Mouse (Mus musculus) lung, embryonic 15.5 days (tissue): ENCODE results near the gene Hyal1. TPM values are rescaled to one million over a fixed set of nuclear protein-coding genes. Genes with fewer than 3 reads are reported as not detected.

Source experiments
- ATAC-seq: fragments of 200-750 bp; cut with Nextera tagmentation; 2 replicates; pipeline ENCODE4 v1.8.0; 2017; ENCODE audit warnings: moderate number of reproducible peaks, borderline replicate concordance; ENCODE audit not compliant: low FRiP score, low TSS enrichment; ENCODE audit errors: extremely low read depth
- H3K27ac ChIP-seq: fragments of 300-500 bp; sonication (generic); 2 replicates; pipeline ENCODE4 v1.5.1; 2015; ENCODE audit warnings: moderate library complexity, mild to moderate bottlenecking, inconsistent platforms
- H3K27me3 ChIP-seq: fragments of 300-500 bp; sonication (generic); 2 replicates; pipeline ENCODE4 v1.6.1; 2015; ENCODE audit warnings: inconsistent platforms
- H3K36me3 ChIP-seq: fragments of 300-500 bp; sonication (generic); 2 replicates; pipeline ENCODE4 v1.6.1; 2015; ENCODE audit warnings: inconsistent platforms
- H3K4me1 ChIP-seq: fragments of 300-500 bp; sonication (generic); 2 replicates; pipeline ENCODE4 v1.6.1; 2015; ENCODE audit warnings: inconsistent platforms
- H3K4me2 ChIP-seq: fragments of 300-500 bp; sonication (generic); 2 replicates; pipeline ENCODE4 v1.6.1; 2015; ENCODE audit warnings: inconsistent platforms, mild to moderate bottlenecking, moderate library complexity
- H3K4me3 ChIP-seq: fragments of 300-500 bp; sonication (generic); 2 replicates; pipeline ENCODE4 v1.5.1; 2015; ENCODE audit warnings: mild to moderate bottlenecking, inconsistent platforms
- H3K9ac ChIP-seq: fragments of 300-500 bp; sonication (generic); 2 replicates; pipeline ENCODE4 v1.6.1; 2015; ENCODE audit warnings: inconsistent platforms
- H3K9me3 ChIP-seq: fragments of 300-500 bp; sonication (generic); 2 replicates; pipeline ENCODE4 v1.6.1; 2016; ENCODE audit warnings: inconsistent platforms
- WGBS: fragments of 180-500 bp; shearing (Covaris S2); methylation state at CpG from one replicate; pipeline ENCODE4 v1.1.7; 2015; 5-methylcytosine and 5-hydroxymethylcytosine counted together
- polyA plus RNA-seq: library from polyadenylated mRNA; unstranded; fragments of >200 nt; fragmentation: Nextera tagmentation; extraction: Ambion mirVana; gene quantifications from 2 replicates; pipeline ENCODE4 v1.2.1, GENCODE M21; 2015

The Hyal1 gene
- polyA plus RNA-seq, 1 experiment from 2014 or later, result 9.6 TPM

DNA sequence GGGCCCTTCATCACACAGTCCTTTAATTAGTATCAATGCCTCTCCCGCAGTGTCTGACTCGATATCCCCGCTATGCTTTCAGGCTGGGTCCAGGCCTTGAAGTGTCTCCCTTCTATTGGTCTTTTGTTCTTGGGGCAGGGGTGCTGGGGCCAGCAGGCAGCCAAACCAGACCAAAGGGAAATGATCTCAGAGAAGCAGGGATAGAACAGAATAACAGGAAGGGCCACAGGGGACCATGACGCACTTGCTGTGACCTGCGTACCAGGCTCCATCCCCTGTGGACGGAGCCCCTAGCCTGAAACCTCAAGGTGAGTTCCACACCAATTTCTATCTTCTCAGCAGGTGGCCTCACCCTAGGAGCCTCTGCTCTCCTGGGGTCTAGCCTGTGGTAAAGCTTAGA, 41.4 kb downstream of the Hyal1 start:
- 74% methylated on average over 6 of the region's 6 CpGs for WGBS
- Histone ChIP-seq H3K4me3 (no peak overlapping the region), H3K4me1 (peaks cover 45% of the 10 kb centered on the region), H3K27me3 (no peaks in the 10 kb centered on the region), H3K9ac (no peak overlapping the region), H3K9me3 (no peaks in the 10 kb centered on the region), H3K27ac (peak overlapping the region; percentile 88), H3K36me3 (peaks cover 75% of the 10 kb centered on the region), H3K4me2 (no peak overlapping the region)
- ATAC-seq, result no peak

DNA sequence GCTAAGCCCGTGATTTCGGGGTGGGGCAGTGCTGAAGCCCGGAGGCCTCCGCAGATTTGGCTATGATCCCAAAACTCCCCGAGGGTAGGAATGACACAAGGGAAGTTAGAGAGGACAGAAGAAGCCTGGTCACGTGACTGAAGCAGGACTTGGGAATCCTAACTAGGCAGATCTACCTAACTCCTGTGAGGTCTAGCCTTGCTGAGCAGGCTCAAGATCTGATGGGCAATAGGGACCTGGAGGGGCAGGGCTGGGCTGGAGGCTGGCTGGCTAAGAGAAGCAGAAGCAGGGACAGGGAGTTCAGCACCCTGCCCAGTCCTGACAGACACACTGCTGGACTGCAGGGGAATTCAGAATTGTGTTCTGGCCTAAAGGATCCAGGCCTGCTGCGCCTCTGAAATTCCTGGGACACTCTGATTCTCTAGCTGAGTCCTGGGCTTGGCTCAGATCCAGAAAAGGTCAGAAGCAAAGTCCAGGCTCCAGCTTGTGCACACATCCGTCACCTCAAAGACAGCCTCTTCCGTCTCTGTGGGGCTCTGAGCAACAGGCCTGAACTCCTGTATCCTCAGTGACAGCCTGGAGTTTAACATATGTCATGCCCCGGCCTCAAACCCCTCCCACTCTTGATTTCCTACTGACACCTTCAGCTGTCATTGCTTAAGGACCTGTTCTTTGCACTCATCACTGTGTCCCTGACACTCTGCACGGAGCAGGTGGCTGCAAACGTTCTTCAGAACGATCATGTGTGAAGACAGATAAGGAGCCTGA, 42.2 kb downstream of the Hyal1 start:
- peaks cover 37% of the 10 kb centered on the region for H3K4me1 ChIP-seq
- peaks cover 78% of the 10 kb centered on the region for H3K36me3 ChIP-seq
- peak overlapping the region; percentile 27; the same call in 1 of the 2 replicates for H3K9ac ChIP-seq
- no peaks in the 10 kb centered on the region for H3K9me3 ChIP-seq
- no peaks in the 10 kb centered on the region for H3K27me3 ChIP-seq
- 14% methylated on average over 13 of the region's 13 CpGs for WGBS
- peak; percentile 73 for ATAC-seq
- H3K4me3 ChIP-seq, result no peak overlapping the region
- H3K27ac ChIP-seq, result peak overlapping the region; percentile 88
- H3K4me2 ChIP-seq, result no peak overlapping the region

DNA sequence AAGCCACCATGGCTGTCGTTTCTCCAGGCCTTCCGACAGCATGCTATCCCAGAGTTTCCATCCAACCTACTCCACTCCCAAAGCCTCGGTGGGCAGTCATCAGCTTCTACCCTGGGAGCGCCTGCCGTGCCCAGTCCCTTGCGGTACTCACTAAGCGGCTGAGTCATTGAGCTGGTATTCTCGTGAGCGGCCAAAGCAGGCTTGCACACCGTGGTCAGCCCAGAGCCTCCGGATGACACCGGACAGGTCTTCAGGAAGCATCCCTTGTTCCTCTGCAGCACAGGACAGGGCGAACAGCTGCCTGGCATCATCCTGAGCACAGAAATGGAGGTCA, 42.8 kb downstream of the Hyal1 start:
- H3K9ac ChIP-seq, result no peak overlapping the region
- H3K4me3 ChIP-seq, result no peak overlapping the region
- peaks cover 78% of the 10 kb centered on the region for H3K36me3 ChIP-seq
- H3K27ac ChIP-seq, result peak overlapping the region; percentile 88
- H3K27me3 ChIP-seq, result no peaks in the 10 kb centered on the region
- no peak; the same call in none of the 2 replicates for ATAC-seq
- no peak overlapping the region for H3K4me2 ChIP-seq
- H3K9me3 ChIP-seq, result no peaks in the 10 kb centered on the region
- peaks cover 41% of the 10 kb centered on the region for H3K4me1 ChIP-seq
- 42% methylated on average over 13 of the region's 13 CpGs for WGBS

DNA sequence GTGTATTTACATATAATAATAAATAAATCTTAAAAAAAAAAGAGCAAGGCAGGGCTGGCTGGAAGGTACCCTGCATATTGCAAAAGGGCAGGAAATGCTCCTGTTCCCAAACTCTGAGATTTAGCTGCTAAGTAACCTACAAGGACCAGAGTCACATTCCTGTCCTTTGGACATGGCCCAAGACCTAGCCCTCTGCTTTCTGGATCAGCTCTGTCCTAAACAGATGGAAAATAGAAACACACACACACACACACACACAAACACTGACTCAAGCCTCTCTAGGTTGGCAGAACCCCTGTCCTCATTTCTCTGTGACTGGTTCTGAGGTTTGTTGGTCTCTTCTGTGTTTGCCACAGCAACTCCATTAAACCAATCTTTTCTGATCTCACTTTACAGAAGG, 44.2 kb downstream of the Hyal1 start:
- ATAC-seq, result no peak
- H3K4me3 ChIP-seq, result no peak overlapping the region
- H3K27me3 ChIP-seq, result no peaks in the 10 kb centered on the region
- H3K9ac ChIP-seq, result no peak overlapping the region
- H3K36me3 ChIP-seq, result peaks cover 76% of the 10 kb centered on the region
- H3K9me3 ChIP-seq, result no peaks in the 10 kb centered on the region
- H3K4me1 ChIP-seq, result peaks cover 53% of the 10 kb centered on the region
- no peak overlapping the region for H3K27ac ChIP-seq
- no peak overlapping the region for H3K4me2 ChIP-seq

DNA sequence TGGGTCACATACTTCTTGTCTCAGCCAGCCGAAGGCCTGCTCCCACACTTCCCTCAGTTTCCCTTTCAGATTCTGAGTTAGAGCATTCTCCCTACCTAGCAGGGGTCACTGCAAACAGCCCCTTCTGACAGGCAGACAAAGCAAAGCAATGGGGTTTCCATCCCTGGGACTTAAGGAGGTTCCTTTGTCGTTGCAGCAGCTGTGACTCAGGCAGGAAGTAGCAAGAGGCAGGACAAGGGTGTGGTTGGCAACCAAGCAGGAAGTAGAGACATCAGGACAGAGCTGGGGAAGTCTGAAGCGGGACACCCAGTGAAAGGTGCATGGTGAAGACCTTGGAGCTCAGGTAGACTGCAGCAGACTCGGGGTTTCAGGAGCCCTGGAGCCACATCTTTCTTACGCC, 47.8 kb downstream of the Hyal1 start:
- Histone ChIP-seq H3K9ac (no peak overlapping the region), H3K4me3 (no peak overlapping the region), H3K9me3 (no peaks in the 10 kb centered on the region), H3K27ac (peak overlapping the region; percentile 59; the same call in 1 of the 2 replicates), H3K4me1 (peaks cover 70% of the 10 kb centered on the region), H3K36me3 (peaks cover 44% of the 10 kb centered on the region), H3K4me2 (no peak overlapping the region), H3K27me3 (no peaks in the 10 kb centered on the region)
- 72% methylated on average over 5 of the region's 5 CpGs for WGBS
- no peak for ATAC-seq

DNA sequence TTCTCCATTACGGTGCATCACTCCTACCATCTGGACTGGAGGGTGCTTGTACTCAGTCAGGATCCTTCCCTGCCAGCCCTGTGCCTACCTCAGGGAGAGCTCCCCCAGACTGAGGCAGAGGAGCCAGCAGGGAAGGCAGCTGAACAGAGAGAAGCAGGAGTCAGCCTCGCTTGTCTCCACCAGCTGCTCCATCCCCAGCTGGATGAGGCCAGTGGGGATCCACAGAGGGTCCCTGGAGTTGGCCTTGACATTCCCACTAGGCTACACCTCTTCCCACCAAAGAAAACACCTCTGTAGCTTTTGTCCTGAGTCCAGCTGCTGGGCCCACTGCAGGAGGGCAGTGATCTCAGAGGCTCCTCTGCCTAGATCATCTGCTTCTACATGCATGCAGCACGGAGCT, 48.2 kb downstream of the Hyal1 start:
- Histone ChIP-seq H3K4me1 (peaks cover 70% of the 10 kb centered on the region), H3K27ac (peak overlapping the region; percentile 59; the same call in 1 of the 2 replicates), H3K4me3 (no peak overlapping the region), H3K9me3 (no peaks in the 10 kb centered on the region), H3K27me3 (no peaks in the 10 kb centered on the region), H3K36me3 (peaks cover 40% of the 10 kb centered on the region), H3K9ac (no peak overlapping the region), H3K4me2 (no peak overlapping the region)
- ATAC-seq, result no peak
- WGBS, result 85% methylated on average over 3 of the region's 3 CpGs

DNA sequence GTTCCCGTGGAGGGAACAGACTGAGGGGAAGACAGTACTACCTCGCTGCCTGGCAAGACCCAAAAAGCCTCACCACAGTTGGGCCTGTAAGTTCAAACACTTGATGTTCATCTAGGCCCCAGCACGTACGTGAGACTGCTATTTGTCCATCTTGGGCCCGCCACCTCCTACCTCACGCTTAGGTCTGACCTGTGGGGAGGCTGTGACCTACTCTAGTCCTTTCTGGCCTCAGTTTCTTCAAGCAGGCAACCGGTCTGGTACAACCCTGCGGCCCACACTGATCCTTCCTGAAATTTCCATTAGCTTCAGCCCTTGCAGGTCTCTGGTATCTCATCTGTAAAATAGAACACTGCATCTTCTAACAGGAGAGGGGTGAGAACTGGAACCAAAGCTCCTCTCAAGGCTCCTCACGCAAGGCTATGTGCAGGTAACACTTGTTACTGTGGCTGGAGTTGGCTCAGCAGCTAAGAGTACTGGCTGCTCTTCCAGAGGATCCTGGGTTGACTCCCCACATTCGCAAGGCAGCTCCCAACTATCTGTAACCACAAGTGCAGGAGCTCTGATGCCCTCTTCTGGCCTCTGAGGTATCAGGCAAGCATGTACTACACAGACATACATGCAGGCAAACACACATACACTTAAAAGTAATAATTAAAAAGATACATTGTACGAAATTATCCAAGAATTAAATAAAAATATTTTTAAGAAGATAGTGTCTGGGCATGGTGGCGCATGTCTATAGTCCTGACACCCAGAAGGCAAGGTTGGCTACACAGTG, 48.8 kb downstream of the Hyal1 start:
- Histone ChIP-seq H3K4me2 (no peak overlapping the region), H3K4me1 (peaks cover 70% of the 10 kb centered on the region), H3K27ac (peak overlapping the region; percentile 90), H3K9me3 (no peaks in the 10 kb centered on the region), H3K4me3 (no peak overlapping the region), H3K9ac (no peak overlapping the region), H3K27me3 (no peaks in the 10 kb centered on the region), H3K36me3 (peaks cover 34% of the 10 kb centered on the region)
- WGBS, result 85% methylated on average over 12 of the region's 12 CpGs
- no peak for ATAC-seq

DNA sequence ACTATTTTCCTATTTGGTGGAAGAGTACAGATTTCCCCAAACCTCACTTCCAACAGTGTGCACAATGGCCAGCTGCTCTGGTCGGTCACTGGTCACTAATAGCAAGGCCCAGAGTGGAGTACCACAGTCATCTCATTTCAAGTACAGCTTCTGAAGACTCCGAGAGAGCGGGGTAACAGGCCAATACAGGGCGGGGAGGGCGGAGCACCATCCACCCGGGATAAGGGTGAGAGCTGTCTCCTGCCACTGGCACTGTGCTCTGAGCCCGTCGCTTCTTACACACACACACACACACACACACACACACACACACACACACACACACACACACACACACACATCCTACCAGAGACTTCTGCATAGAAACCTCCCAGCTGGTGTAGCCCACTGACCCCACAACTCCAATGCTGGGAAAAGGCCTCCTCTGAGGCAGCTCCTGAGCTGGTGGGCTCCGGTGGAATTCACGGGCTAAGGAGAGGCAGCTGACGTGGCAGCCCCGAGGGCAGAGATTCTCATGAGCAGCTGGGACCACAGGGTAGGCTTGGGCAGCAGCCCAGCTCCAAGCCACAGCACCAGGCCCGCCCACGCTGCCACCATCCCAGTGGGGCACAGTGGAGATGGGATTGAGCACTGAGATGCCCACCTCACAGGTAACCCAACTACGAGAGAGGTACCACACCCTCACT, 49.6 kb downstream of the Hyal1 start:
- Histone ChIP-seq H3K36me3 (peaks cover 34% of the 10 kb centered on the region), H3K9ac (peak overlapping the region; percentile 42), H3K27me3 (no peaks in the 10 kb centered on the region), H3K4me2 (peak overlapping the region; percentile 45), H3K9me3 (no peaks in the 10 kb centered on the region), H3K4me3 (peak overlapping the region; percentile 4; the same call in 1 of the 2 replicates), H3K27ac (peak overlapping the region; percentile 90), H3K4me1 (peaks cover 73% of the 10 kb centered on the region)
- 36% methylated on average over 15 of the region's 15 CpGs for WGBS
- ATAC-seq, result peak; percentile 50

DNA sequence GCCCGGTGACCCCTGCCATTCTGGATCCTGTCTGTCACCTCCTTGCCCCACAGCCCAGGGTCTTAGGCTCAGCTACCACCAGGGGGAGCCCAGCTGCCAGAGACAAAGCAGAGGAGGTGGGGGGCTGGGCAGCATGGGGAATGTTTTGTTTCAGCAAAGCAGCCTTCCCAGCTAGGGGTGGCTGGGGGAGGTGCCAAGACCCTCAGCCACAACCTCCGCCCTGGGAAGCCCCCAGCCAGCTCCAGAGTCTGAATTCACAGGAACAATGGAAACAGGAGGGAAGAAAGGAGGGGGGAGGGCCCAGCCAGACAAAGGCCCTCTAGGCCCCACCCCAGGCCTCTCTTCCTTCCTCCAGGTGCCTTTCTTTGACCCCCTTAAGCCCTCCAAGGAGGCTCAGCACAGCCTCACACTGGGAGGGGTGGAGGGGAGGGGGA, 50.1 kb downstream of the Hyal1 start:
- no peaks in the 10 kb centered on the region for H3K27me3 ChIP-seq
- WGBS, result 4% methylated on average over 2 of the region's 2 CpGs
- H3K27ac ChIP-seq, result peak overlapping the region; percentile 90
- H3K36me3 ChIP-seq, result peaks cover 34% of the 10 kb centered on the region
- H3K9me3 ChIP-seq, result no peaks in the 10 kb centered on the region
- peak overlapping the region; percentile 42 for H3K9ac ChIP-seq
- peak overlapping the region; percentile 45 for H3K4me2 ChIP-seq
- peak overlapping the region; percentile 4; the same call in 1 of the 2 replicates for H3K4me3 ChIP-seq
- peaks cover 75% of the 10 kb centered on the region for H3K4me1 ChIP-seq
- ATAC-seq, result peak; percentile 68

DNA sequence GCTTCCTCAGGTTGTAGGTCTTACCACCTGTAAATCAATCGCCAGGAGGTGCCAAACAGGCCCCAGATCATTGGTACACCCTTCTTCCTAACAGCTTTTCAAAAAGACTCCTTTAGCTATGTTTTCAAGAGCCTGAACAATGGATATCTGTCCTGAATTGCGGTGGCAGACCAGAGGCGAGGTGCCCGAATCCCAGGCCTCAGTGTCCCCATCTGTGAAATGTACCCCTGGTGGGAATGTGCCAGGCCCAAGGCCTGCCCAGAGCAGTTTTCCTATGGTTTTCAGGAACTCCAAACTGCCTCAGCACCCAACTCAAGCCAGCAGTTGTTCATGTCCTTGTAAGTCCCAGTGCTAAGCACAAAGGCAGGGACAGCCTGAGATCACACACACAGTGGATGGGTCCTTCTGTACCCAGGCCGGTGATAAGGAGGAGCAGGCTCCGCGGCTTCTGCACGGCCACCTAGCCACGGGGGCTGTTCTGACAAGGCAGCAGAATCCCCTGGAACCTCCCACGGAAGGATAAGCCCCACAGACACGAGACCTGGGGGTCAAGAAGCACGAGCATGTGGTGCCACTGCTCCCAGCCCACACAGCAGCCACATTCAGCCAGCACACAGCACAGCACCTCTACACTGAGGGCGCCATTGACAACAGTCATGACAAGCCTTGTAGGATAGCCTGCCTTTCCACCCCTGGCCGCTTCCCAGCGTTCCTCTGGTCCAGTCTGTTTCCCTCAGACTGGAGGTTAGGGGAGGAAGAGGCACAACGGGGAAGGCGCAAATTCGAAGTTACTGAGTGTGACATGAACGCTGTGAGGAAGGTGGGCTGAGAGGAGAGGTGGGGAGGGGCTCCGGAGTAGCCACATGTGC, 50.9 kb downstream of the Hyal1 start:
- Histone ChIP-seq H3K9me3 (no peaks in the 10 kb centered on the region), H3K4me2 (peak overlapping the region; percentile 45), H3K36me3 (peaks cover 27% of the 10 kb centered on the region), H3K4me3 (no peak overlapping the region), H3K27ac (peak overlapping the region; percentile 90), H3K27me3 (no peaks in the 10 kb centered on the region), H3K4me1 (peaks cover 83% of the 10 kb centered on the region), H3K9ac (peak overlapping the region; percentile 29)
- no peak for ATAC-seq
- 32% methylated on average over 20 of the region's 20 CpGs for WGBS

DNA sequence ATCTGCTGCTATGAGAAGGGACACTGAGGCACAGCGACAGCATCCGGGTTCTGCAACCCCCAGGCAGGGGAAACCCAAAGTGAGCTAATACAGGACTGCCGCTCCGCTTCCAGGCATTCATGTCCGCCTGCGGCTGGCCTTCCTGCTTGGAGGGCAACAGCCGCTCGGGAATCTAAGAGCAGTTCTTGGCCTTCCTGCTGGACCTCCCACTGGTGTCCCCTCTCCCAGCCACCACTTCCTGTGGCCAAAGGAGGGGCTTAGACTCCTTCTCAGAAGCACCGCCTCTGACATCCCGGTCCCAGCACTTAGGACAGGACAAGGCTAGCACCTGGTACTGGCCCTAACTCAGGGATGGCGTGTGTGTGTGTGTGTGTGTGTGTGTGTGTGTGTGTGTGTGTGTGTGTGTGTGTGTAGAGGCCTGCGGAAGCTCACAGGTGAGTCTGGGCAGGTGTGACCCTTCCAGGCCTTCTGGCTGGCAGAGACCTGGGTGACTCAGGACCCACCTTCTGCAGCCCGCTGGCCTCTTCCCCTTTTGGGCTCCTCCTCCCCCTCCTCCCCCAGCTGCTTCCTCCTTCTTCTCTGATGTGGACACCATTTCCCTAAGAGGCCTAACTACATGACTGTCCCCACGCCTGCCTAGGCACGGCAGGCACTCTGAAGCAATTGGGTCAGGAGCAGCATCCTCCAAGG, 52.1 kb downstream of the Hyal1 start:
- ATAC-seq, result no peak
- 38% methylated on average over 13 of the region's 15 CpGs for WGBS

More for the DNA sequence above, 52.1 kb downstream of the Hyal1 start:
- Histone ChIP-seq H3K27ac (peak overlapping the region; percentile 90), H3K36me3 (peaks cover 21% of the 10 kb centered on the region), H3K4me1 (peaks cover 89% of the 10 kb centered on the region), H3K9me3 (no peaks in the 10 kb centered on the region), H3K27me3 (no peaks in the 10 kb centered on the region), H3K4me3 (no peak overlapping the region), H3K4me2 (peak overlapping the region; percentile 45), H3K9ac (no peak overlapping the region)
